Mouse (Mus musculus) stomach, embryonic 15.5 days (tissue): Measurements from ENCODE around the gene Tada1. TPM values are rescaled to one million over a fixed set of nuclear protein-coding genes. Genes with fewer than 3 reads are reported as not detected.
A peak's percentile ranks its signal among the peaks of the same experiment; 100 is the strongest.

Source experiments
- ATAC-seq: fragments of 200-750 bp; cut with Nextera tagmentation; 2 replicates; pipeline ENCODE4 v1.8.0; 2017; ENCODE audit warnings: low read depth, moderate number of reproducible peaks, moderate TSS enrichment; ENCODE audit not compliant: insufficient read depth, low FRiP score
- H3K27ac ChIP-seq: fragments of 300-500 bp; sonication (generic); 2 replicates; pipeline ENCODE4 v1.5.1; 2015; ENCODE audit warnings: mild to moderate bottlenecking, inconsistent platforms
- H3K27me3 ChIP-seq: fragments of 300-500 bp; sonication (generic); replicated peaks from 2 replicates; pipeline ENCODE4 v1.6.1; 2015; ENCODE audit warnings: inconsistent platforms
- H3K36me3 ChIP-seq: fragments of 300-500 bp; sonication (generic); 2 replicates; pipeline ENCODE4 v1.6.1; 2015; ENCODE audit warnings: inconsistent platforms
- H3K4me1 ChIP-seq: fragments of 300-500 bp; sonication (generic); 2 replicates; pipeline ENCODE4 v1.6.1; 2015; ENCODE audit warnings: inconsistent platforms
- H3K4me2 ChIP-seq: fragments of 300-500 bp; sonication (generic); 2 replicates; pipeline ENCODE4 v1.6.1; 2015; ENCODE audit warnings: mild to moderate bottlenecking, inconsistent platforms
- H3K4me3 ChIP-seq: fragments of 300-500 bp; sonication (generic); replicated peaks from 2 replicates; pipeline ENCODE4 v1.5.1; 2015; ENCODE audit warnings: inconsistent platforms
- H3K9ac ChIP-seq: fragments of 300-500 bp; sonication (generic); 2 replicates; pipeline ENCODE4 v1.6.1; 2015; ENCODE audit warnings: inconsistent platforms
- H3K9me3 ChIP-seq: fragments of 300-500 bp; sonication (generic); 2 replicates; pipeline ENCODE4 v1.6.1; 2016; ENCODE audit warnings: inconsistent platforms
- WGBS: fragments of 180-500 bp; shearing (Covaris S2); methylation state at CpG from one replicate; pipeline ENCODE4 v1.1.7; 2015; 5-methylcytosine and 5-hydroxymethylcytosine counted together
- polyA plus RNA-seq: library from polyadenylated mRNA; unstranded; fragments of >200 nt; fragmentation: Nextera tagmentation; extraction: Ambion mirVana; gene quantifications from 2 replicates; pipeline ENCODE4 v1.2.1, GENCODE M21; 2015

Tada1 gene
- polyA plus RNA-seq, 1 experiment from 2014 or later = 42.6 TPM

- no peak overlapping the region for H3K27ac ChIP-seq
- H3K36me3 ChIP-seq = no peaks in the 10 kb centered on the region
- H3K4me1 ChIP-seq = no peaks in the 10 kb centered on the region
- no peak for ATAC-seq
- H3K27me3 ChIP-seq = no peaks in the 10 kb centered on the region
- 81% methylated on average over 5 of the region's 5 CpGs for WGBS
- no peak overlapping the region for H3K9ac ChIP-seq
- H3K9me3 ChIP-seq = no peaks in the 10 kb centered on the region
- no peak overlapping the region for H3K4me2 ChIP-seq
- H3K4me3 ChIP-seq = no peak overlapping the region
These were observed 18.0 kb upstream of the Tada1 start for GRCm38 (mm10) chr1:166360896-166361295.

GRCm38 (mm10) chr1:166361842-166362241 is 17.1 kb upstream of the Tada1 start:
- H3K4me1 ChIP-seq = no peaks in the 10 kb centered on the region

GRCm38 (mm10) chr1:166362659-166363058 is 16.2 kb upstream of the Tada1 start:
- 54% methylated on average over 3 of the region's 3 CpGs for WGBS

More at GRCm38 (mm10) chr1:166361842-166362241, 17.1 kb upstream of the Tada1 start:
- Histone ChIP-seq H3K9ac (no peak overlapping the region), H3K36me3 (no peaks in the 10 kb centered on the region), H3K27me3 (no peaks in the 10 kb centered on the region), H3K4me3 (no peak overlapping the region), H3K27ac (no peak overlapping the region), H3K9me3 (no peaks in the 10 kb centered on the region), H3K4me2 (no peak overlapping the region)
- no peak for ATAC-seq
- WGBS = 53% methylated on average over 3 of the region's 3 CpGs

GRCm38 (mm10) chr1:166363122-166363521 is 15.8 kb upstream of the Tada1 start:
- no peak overlapping the region for H3K27ac ChIP-seq
- no peak for ATAC-seq

More at GRCm38 (mm10) chr1:166362659-166363058, 16.2 kb upstream of the Tada1 start:
- Histone ChIP-seq H3K4me2 (no peak overlapping the region), H3K36me3 (no peaks in the 10 kb centered on the region), H3K27me3 (no peaks in the 10 kb centered on the region), H3K4me1 (no peaks in the 10 kb centered on the region), H3K27ac (no peak overlapping the region), H3K9ac (no peak overlapping the region), H3K4me3 (no peak overlapping the region), H3K9me3 (no peaks in the 10 kb centered on the region)
- no peak for ATAC-seq

GRCm38 (mm10) chr1:166377171-166377570 is 1.7 kb upstream of the Tada1 start:
- Histone ChIP-seq H3K9me3 (no peaks in the 10 kb centered on the region), H3K36me3 (no peaks in the 10 kb centered on the region), H3K27ac (no peak overlapping the region), H3K4me3 (no peak overlapping the region), H3K4me1 (peaks cover 5% of the 10 kb centered on the region; the same call in 1 of the 2 replicates), H3K27me3 (no peaks in the 10 kb centered on the region), H3K9ac (no peak overlapping the region), H3K4me2 (no peak overlapping the region)
- ATAC-seq = no peak
- WGBS = 79% methylated on average over 6 of the region's 6 CpGs

More at GRCm38 (mm10) chr1:166363122-166363521, 15.8 kb upstream of the Tada1 start:
- Histone ChIP-seq H3K4me3 (no peak overlapping the region), H3K27me3 (no peaks in the 10 kb centered on the region), H3K9ac (no peak overlapping the region), H3K36me3 (no peaks in the 10 kb centered on the region), H3K4me1 (no peaks in the 10 kb centered on the region), H3K9me3 (no peaks in the 10 kb centered on the region), H3K4me2 (no peak overlapping the region)

GRCm38 (mm10) chr1:166378431-166379012 is 375 bp upstream of the Tada1 start:
- Histone ChIP-seq H3K4me2 (peak overlapping the region; percentile 79), H3K27ac (peak overlapping the region; percentile 87), H3K4me3 (peak overlapping the region; percentile 95), H3K9me3 (no peaks in the 10 kb centered on the region), H3K27me3 (no peaks in the 10 kb centered on the region), H3K4me1 (peaks cover 5% of the 10 kb centered on the region; the same call in 1 of the 2 replicates), H3K36me3 (peaks cover 10% of the 10 kb centered on the region; the same call in 1 of the 2 replicates), H3K9ac (peak overlapping the region; percentile 66; the same call in 1 of the 2 replicates)
- WGBS = 6% methylated on average over 19 of the region's 21 CpGs
- ATAC-seq = no peak; the same call in 1 of the 2 replicates

GRCm38 (mm10) chr1:166379630-166380231 is 834 bp downstream of the Tada1 start:
- H3K9ac ChIP-seq = peak overlapping the region; percentile 96
- H3K27ac ChIP-seq = peak overlapping the region; percentile 92
- no peaks in the 10 kb centered on the region for H3K27me3 ChIP-seq
- H3K4me3 ChIP-seq = peak overlapping the region; percentile 95
- ATAC-seq = peak; percentile 23
- no peaks in the 10 kb centered on the region for H3K9me3 ChIP-seq
- H3K4me2 ChIP-seq = peak overlapping the region; percentile 70
- H3K4me1 ChIP-seq = peaks cover 5% of the 10 kb centered on the region; the same call in 1 of the 2 replicates
- H3K36me3 ChIP-seq = peaks cover 14% of the 10 kb centered on the region
- WGBS = under 1% methylated on average over 41 of the region's 41 CpGs

- Histone ChIP-seq H3K9ac (no peak overlapping the region), H3K27ac (no peak overlapping the region), H3K4me3 (no peak overlapping the region), H3K4me1 (peaks cover 5% of the 10 kb centered on the region; the same call in 1 of the 2 replicates), H3K27me3 (no peaks in the 10 kb centered on the region), H3K9me3 (no peaks in the 10 kb centered on the region), H3K36me3 (peaks cover 27% of the 10 kb centered on the region), H3K4me2 (0 out of 2 replicates have a peak overlapping the region, but pooled peaks have one; percentile 70)
- no peak for ATAC-seq
- WGBS = 74% methylated on average over 10 of the region's 10 CpGs
These were observed 2.4 kb downstream of the Tada1 start for GRCm38 (mm10) chr1:166381336-166381735.

GRCm38 (mm10) chr1:166381821-166382220 is 2.9 kb downstream of the Tada1 start:
- H3K27me3 ChIP-seq = no peaks in the 10 kb centered on the region
- H3K4me3 ChIP-seq = no peak overlapping the region
- H3K9me3 ChIP-seq = no peaks in the 10 kb centered on the region
- no peak overlapping the region for H3K27ac ChIP-seq
- peaks cover 31% of the 10 kb centered on the region for H3K36me3 ChIP-seq
- ATAC-seq = no peak
- no peak overlapping the region for H3K9ac ChIP-seq
- H3K4me2 ChIP-seq = no peak overlapping the region
- WGBS = 55% methylated on average over 5 of the region's 5 CpGs
- peaks cover 5% of the 10 kb centered on the region; the same call in 1 of the 2 replicates for H3K4me1 ChIP-seq

GRCm38 (mm10) chr1:166382626-166383025 is 3.7 kb downstream of the Tada1 start:
- no peak overlapping the region for H3K4me3 ChIP-seq
- no peak overlapping the region for H3K27ac ChIP-seq
- ATAC-seq = no peak
- no peak overlapping the region for H3K4me2 ChIP-seq
- no peaks in the 10 kb centered on the region for H3K9me3 ChIP-seq
- peaks cover 34% of the 10 kb centered on the region for H3K36me3 ChIP-seq
- WGBS = 76% methylated on average over 4 of the region's 4 CpGs
- no peak overlapping the region; the same call in 1 of the 2 replicates for H3K9ac ChIP-seq
- peaks cover 5% of the 10 kb centered on the region; the same call in 1 of the 2 replicates for H3K4me1 ChIP-seq
- no peaks in the 10 kb centered on the region for H3K27me3 ChIP-seq

- H3K4me3 ChIP-seq = no peak overlapping the region
- no peak for ATAC-seq
- H3K4me2 ChIP-seq = no peak overlapping the region
- no peaks in the 10 kb centered on the region for H3K9me3 ChIP-seq
- H3K27me3 ChIP-seq = no peaks in the 10 kb centered on the region
- peaks cover 46% of the 10 kb centered on the region for H3K36me3 ChIP-seq
- peaks cover 5% of the 10 kb centered on the region; the same call in 1 of the 2 replicates for H3K4me1 ChIP-seq
- WGBS = 89% methylated on average over 10 of the region's 10 CpGs
- H3K9ac ChIP-seq = no peak overlapping the region
- no peak overlapping the region for H3K27ac ChIP-seq
These were observed 5.7 kb downstream of the Tada1 start for GRCm38 (mm10) chr1:166384614-166385013.

- WGBS = 85% methylated on average over 5 of the region's 5 CpGs
- Histone ChIP-seq H3K27ac (no peak overlapping the region), H3K9me3 (no peaks in the 10 kb centered on the region), H3K27me3 (no peaks in the 10 kb centered on the region), H3K4me1 (peaks cover 3% of the 10 kb centered on the region; the same call in 1 of the 2 replicates), H3K9ac (no peak overlapping the region), H3K4me2 (no peak overlapping the region), H3K36me3 (peaks cover 48% of the 10 kb centered on the region), H3K4me3 (no peak overlapping the region)
- no peak for ATAC-seq
These were observed 6.5 kb downstream of the Tada1 start for GRCm38 (mm10) chr1:166385431-166385830.
